Mouse (Mus musculus) heart, postnatal 4 days (tissue): ENCODE data around the gene Zdhhc9. TPM values are rescaled to one million over a fixed set of nuclear protein-coding genes. Genes with fewer than 3 reads are reported as not detected.

ENCODE experiments used
- DNase-seq: peaks from one replicate; pipeline ENCODE4 v3.0.0; 2021
- total RNA-seq, 2 experiments: library from RNA; stranded (reverse); gene quantifications; 2 replicates each; pipeline ENCODE4 v1.2.3; 2021

Zdhhc9 gene
- total RNA-seq, 2 experiments from 2014 or later: 26.7 to 30.8 TPM

DNA sequence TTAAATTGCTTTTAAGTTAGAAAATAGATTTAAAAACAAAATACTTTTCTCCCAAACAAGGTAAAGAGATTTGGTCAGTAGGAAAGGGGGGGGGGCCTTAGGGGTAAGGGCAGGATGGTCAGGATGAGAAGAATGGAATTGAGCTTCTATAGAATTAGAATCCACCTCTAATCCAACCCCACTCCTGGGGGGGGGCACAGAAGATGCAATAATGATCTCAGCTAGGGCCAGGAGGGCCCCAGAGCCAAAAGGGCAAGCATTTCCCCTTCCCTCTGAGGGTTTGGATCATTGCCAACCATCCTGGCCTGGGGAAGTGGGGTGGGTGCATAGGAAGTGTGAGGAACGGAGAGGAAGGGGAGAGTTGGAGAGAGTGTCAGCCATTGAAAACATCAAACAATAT, 38.3 kb downstream of the Zdhhc9 start:
- no peak for DNase-seq

GRCm38 (mm10) chrX:48169892-48170291, 38.8 kb downstream of the Zdhhc9 start:
- no peak for DNase-seq

DNA sequence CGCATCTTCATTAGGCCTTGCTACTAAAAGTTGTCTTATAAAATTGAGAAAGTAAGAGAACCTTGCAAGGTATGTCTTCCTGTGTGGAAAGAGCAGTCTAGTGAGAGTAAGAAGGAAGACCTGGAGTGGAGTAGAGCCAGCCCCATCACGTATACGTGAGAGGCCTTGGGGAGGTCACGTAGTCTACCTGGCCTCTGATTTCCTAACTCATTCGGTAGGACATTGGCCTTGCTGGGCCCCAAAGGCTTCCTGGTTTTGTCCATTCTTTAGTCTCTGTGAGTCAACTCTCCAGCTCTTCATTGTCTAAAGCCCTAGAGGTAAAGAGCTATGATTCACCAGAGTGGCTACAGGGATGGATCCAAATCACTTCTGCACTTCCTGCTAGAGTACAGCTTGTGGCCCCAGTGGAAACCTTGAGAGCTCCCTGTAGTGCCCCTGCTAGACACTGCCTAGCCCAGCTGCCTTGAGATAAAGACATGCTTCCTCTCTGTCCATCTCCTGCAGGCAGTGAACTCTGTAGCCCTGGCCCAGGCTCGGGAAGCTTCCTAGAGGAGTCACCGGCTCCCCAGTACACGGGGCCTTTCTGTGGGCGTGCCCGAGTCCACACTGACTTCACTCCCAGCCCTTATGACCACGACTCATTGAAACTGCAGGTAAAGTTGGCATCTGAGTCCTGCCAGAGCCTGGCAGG, 50.3 kb downstream of the Zdhhc9 start:
- no peak for DNase-seq

GRCm38 (mm10) chrX:48157396-48157795, 51.3 kb downstream of the Zdhhc9 start:
- DNase-seq: no peak

- no peak for DNase-seq
Measured at GRCm38 (mm10) chrX:48155489-48155888, 53.2 kb downstream of the Zdhhc9 start.

GRCm38 (mm10) chrX:48153949-48154348, 54.7 kb downstream of the Zdhhc9 start:
- DNase-seq: no peak

DNA sequence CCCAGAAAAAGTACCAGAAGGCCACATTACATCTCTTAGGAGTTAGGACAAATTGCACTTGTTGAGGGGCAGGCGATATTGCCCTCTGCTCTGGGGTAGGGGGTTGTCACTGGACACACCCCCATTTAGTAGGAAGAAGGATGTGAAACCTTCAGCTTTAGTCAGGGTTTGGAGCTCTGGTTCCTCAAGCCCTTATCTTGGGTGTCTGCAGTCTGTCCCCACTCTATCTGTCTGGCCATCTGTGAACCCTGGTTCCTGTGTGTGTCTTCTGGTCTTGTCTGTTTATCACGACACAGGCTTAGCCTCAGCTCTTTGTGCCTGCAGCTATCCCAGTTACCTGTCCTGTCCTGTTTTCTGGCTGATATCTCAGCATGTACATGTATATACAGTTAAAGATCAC, 55.3 kb downstream of the Zdhhc9 start:
- no peak for DNase-seq

- DNase-seq: no peak
Measured at GRCm38 (mm10) chrX:48152106-48152505, 56.6 kb downstream of the Zdhhc9 start.

- no peak for DNase-seq
Measured at GRCm38 (mm10) chrX:48147741-48148186, 60.9 kb downstream of the Zdhhc9 start.

DNA sequence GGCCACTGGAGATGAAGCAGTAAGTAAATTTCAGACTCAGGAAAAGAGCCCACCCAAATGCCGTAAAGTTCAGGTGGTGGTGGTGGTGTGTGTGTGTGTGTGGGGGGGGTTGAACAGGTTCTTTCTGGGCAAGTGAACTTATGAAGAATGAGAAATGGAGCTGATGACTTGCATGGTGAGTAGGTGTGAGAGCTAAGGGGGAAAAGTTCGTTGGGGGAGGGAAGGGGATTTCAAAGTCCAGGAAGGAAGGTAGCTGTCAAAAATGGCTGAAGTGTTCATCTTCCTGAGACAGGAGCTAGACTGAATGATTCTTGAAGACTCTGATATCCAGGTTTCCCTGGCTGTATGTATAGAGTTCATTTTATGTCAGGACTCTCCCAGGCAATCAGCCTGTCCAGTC, 61.5 kb downstream of the Zdhhc9 start:
- no peak for DNase-seq

GRCm38 (mm10) chrX:48146262-48146661, 62.4 kb downstream of the Zdhhc9 start, which contains the start of gene Sash3:
Gene Sash3, plus strand, starts transcription at chrX:48146436.
- no peak for DNase-seq

- no peak for DNase-seq
Measured at GRCm38 (mm10) chrX:48143415-48144335, 65.0 kb downstream of the Zdhhc9 start.

- no peak for DNase-seq
Measured at GRCm38 (mm10) chrX:48141481-48141880, 67.2 kb downstream of the Zdhhc9 start.

DNA sequence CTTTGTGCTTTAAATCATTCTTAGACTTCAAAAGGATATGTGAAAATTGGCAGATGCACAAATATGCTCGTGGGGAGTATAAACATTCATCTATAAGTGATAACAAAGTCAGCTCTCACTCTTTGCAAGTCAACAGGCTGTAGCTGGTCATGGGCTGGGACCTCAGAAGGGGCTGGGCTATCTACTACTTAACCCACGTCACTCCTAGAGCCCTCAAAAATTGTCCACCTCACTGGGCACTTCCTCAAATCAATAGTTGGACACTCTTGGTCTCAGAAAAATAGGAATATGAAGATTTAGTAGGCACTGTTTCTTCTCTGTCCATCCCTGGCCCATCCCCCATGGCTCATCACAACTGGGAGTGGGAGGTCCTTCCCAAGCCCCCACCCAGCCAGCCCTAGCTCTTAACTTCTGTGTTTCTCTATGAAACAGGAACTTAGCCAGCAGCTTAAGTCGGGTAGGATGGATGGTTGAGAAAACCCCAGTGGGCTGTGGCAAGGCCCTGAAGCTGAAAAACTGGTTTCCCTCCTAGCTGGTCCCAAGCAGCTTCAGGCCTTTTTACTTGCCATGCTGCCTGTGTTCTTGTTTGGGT, 68.3 kb downstream of the Zdhhc9 start:
- no peak for DNase-seq

GRCm38 (mm10) chrX:48139368-48140285, 69.1 kb downstream of the Zdhhc9 start:
- no peak for DNase-seq

DNA sequence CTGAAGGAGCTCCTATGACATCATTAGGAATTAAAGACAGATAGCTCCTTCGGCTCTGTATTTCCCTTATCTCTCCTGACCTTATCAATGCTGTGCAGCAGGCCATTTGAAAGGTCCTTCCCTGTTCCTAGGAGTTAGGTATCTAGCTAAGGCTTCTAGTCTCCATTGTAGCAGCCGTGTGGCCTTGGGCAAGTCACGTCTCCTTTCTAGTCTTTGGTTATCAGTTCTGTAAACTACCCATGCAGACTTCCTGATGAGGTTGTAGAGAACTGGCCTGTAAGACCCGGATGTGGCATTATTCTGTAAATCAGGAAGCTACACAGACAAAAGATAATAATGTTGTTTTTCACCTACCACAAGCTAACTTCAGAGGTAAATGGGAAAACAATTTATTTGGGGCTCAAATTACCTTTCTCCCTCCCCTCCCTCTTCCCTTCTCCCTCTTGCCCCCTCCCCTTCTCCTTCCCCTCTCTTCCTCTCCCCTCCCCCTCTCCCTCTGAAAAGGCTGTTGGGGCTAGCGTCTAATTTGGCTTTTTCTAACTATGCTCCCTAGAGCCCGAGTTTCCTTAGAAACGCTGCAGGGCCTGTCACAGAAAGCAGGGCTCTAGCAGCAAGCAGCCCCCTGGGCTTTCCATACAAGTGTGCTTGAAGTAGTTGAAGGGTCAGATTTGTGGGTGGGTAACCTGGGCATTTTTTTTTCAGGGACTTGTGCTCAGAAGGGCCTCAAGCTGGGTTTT, 70.0 kb downstream of the Zdhhc9 start:
- no peak for DNase-seq

DNA sequence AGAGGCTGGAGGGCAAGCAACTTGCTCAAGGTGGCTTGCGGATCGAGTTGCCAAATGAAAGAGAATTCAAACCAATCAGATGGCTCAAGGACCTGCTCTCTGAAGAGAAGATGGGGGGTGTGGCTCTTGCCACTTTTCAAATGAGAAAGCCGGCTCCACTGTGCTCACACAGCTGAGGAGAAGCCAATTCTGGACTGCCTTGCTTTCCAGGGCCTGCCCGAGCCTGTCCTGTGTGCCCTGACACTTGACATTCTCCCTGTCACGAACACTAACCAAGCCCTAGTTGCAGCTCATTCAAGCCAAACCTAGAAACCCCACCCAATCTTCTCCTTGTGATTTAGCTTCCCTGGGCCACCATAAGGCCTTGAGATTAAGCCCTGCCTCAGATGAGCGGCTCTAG, 70.7 kb downstream of the Zdhhc9 start:
- no peak for DNase-seq

DNA sequence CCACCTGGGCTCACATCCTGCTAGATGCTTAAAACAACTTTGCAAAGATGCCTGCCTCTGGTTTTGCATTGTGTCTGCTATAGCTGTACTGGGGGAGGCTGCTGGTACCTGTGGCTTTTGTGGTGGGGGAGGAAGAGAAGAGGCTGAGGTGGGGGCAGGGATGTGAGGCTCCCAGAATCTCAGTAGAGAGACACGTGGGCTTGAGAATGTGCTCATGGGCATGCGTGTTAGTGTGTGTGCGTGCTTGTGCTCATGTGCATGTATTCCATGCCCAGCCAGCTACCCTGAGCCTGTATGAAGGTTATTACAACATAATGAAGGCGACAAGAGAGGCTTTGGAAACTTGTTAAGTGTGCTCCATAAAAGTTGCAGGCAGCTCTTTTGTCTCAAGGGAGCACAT, 71.7 kb downstream of the Zdhhc9 start:
- DNase-seq: no peak

GRCm38 (mm10) chrX:48129167-48129566, 79.5 kb downstream of the Zdhhc9 start:
- DNase-seq: no peak

DNA sequence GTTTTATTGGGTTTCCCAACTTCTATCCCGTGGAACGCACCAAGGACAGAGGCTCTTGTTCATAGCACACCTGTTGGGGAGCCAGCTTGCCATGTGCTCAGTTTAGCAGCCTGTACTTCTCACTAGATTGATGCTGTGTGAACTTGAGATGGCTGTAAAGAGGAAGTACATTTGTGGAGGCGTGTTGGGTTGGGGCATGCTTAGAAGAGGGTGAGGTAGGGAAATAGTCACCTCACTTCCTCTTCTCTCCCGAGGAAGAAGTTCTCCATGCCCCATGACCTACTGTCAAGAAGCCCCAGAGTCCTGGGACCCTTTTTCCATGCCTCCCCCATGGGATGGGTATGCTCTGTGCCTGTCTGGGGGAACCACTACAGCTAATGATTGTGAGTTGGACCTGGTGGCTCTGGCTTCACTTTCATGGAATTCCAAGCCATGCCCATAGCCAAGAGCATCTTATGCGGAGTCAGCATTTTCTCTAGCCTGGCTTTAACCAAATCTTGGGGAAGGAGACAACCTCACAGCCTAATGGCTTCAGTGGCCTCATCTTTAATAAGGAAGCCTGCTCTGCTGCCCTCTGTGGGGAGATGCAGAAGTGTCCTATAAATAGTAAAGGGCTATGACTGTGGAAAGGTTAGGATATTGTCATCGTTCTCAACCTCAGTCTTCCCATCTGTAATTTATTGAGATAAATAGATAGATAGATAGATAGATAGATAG, 81.0 kb downstream of the Zdhhc9 start:
- no peak for DNase-seq
